Mouse (Mus musculus) E14TG2a.4 (cell line): ENCODE measurements around the gene Pih1d1.
A peak's percentile ranks its signal among the peaks of the same experiment; 100 is the strongest.

ENCODE experiments used
- H3K27me3 ChIP-seq: 2 replicates; pipeline ENCODE4 v1.6.1; 2014; ENCODE audit warnings: low read length, control low read depth; ENCODE audit not compliant: insufficient read depth
- H3K36me3 ChIP-seq: 2 replicates; pipeline ENCODE4 v1.6.1; 2014; ENCODE audit warnings: low read length, control low read depth; ENCODE audit not compliant: insufficient read depth
- H3K4me1 ChIP-seq: replicated peaks from 2 replicates; pipeline ENCODE4 v1.6.1; 2014; ENCODE audit warnings: low read depth, low read length, control low read depth
- H3K4me3 ChIP-seq: replicated peaks from 2 replicates; pipeline ENCODE4 v1.5.1; 2014; ENCODE audit warnings: mild to moderate bottlenecking, low read length
- H3K9me3 ChIP-seq: 2 replicates; pipeline ENCODE4 v1.6.1; 2014; ENCODE audit warnings: low read length, control low read depth
- CTCF ChIP-seq: conservative IDR thresholded peaks from 2 replicates; pipeline ENCODE4 v1.5.1; 2014; ENCODE audit warnings: low read length
- NANOG ChIP-seq: IDR thresholded peaks from 2 replicates; pipeline ENCODE4 v1.6.1; 2014; ENCODE audit warnings: borderline replicate concordance, low read length, mixed read lengths
- POU5F1 ChIP-seq: IDR thresholded peaks from 2 replicates; pipeline ENCODE4 v1.6.1; 2014; ENCODE audit warnings: low read length, borderline replicate concordance

Gene Pih1d1

GRCm38 (mm10) chr7:45133446-45134159 is 20.5 kb upstream of the Pih1d1 start:
- no peak for TF ChIP-seq POU5F1
- peak; percentile 41 for TF ChIP-seq CTCF
- no peak for TF ChIP-seq NANOG
- peak overlapping the region; percentile 32; the same call in 1 of the 2 replicates for H3K4me3 ChIP-seq
- peaks cover 23% of the 10 kb centered on the region for H3K27me3 ChIP-seq
- H3K9me3 ChIP-seq: no peaks in the 10 kb centered on the region
- H3K4me1 ChIP-seq: peaks cover 72% of the 10 kb centered on the region
- no peaks in the 10 kb centered on the region for H3K36me3 ChIP-seq

- Histone ChIP-seq H3K4me3 (peak overlapping the region; percentile 32; the same call in 1 of the 2 replicates), H3K9me3 (no peaks in the 10 kb centered on the region), H3K27me3 (peaks cover 23% of the 10 kb centered on the region), H3K4me1 (peaks cover 73% of the 10 kb centered on the region), H3K36me3 (no peaks in the 10 kb centered on the region)
- no peak for TF ChIP-seq POU5F1
- no peak for TF ChIP-seq CTCF
Observed at GRCm38 (mm10) chr7:45134544-45135026, 19.5 kb upstream of the Pih1d1 start.

GRCm38 (mm10) chr7:45135370-45135769 is 18.7 kb upstream of the Pih1d1 start:
- H3K36me3 ChIP-seq: peaks cover 2% of the 10 kb centered on the region
- TF ChIP-seq POU5F1: no peak
- no peak for TF ChIP-seq NANOG
- no peak for TF ChIP-seq CTCF
- no peaks in the 10 kb centered on the region for H3K9me3 ChIP-seq
- H3K4me3 ChIP-seq: no peak overlapping the region
- peaks cover 69% of the 10 kb centered on the region for H3K4me1 ChIP-seq
- H3K27me3 ChIP-seq: peaks cover 23% of the 10 kb centered on the region

- Histone ChIP-seq H3K27me3 (peaks cover 23% of the 10 kb centered on the region), H3K4me1 (peaks cover 61% of the 10 kb centered on the region), H3K9me3 (no peaks in the 10 kb centered on the region), H3K4me3 (peak within 1 kb of the TSS; percentile 66), H3K36me3 (peaks cover 8% of the 10 kb centered on the region)
- peak; percentile 89 for TF ChIP-seq CTCF
- TF ChIP-seq NANOG: no peak
- no peak for TF ChIP-seq POU5F1
Observed at GRCm38 (mm10) chr7:45135993-45136567, 18.0 kb upstream of the Pih1d1 start, which contains the start of the genes Gm45713 and Flt3l. Gene Gm45713 (minus strand): TSS chr7:45136231. Gene Flt3l (minus strand): TSS chr7:45136432.

GRCm38 (mm10) chr7:45137171-45138006 is 16.7 kb upstream of the Pih1d1 start:
- no peak for TF ChIP-seq POU5F1
- TF ChIP-seq CTCF: no peak
- TF ChIP-seq NANOG: no peak
- Histone ChIP-seq H3K9me3 (no peaks in the 10 kb centered on the region), H3K4me3 (no peak overlapping the region), H3K36me3 (peaks cover 21% of the 10 kb centered on the region), H3K4me1 (peaks cover 48% of the 10 kb centered on the region), H3K27me3 (peaks cover 23% of the 10 kb centered on the region)

- TF ChIP-seq NANOG (no peak), POU5F1 (no peak), CTCF (no peak)
- H3K36me3 ChIP-seq: peaks cover 31% of the 10 kb centered on the region
- peaks cover 41% of the 10 kb centered on the region for H3K4me1 ChIP-seq
- H3K4me3 ChIP-seq: no peak overlapping the region
- H3K27me3 ChIP-seq: peaks cover 23% of the 10 kb centered on the region
- no peaks in the 10 kb centered on the region for H3K9me3 ChIP-seq
Observed at GRCm38 (mm10) chr7:45138403-45138802, 15.7 kb upstream of the Pih1d1 start.

GRCm38 (mm10) chr7:45139904-45140723 is 14.0 kb upstream of the Pih1d1 start:
- TF ChIP-seq POU5F1: no peak
- TF ChIP-seq CTCF: no peak
- no peak for TF ChIP-seq NANOG
- H3K4me1 ChIP-seq: peaks cover 24% of the 10 kb centered on the region
- H3K27me3 ChIP-seq: peaks cover 23% of the 10 kb centered on the region
- no peaks in the 10 kb centered on the region for H3K9me3 ChIP-seq
- peaks cover 48% of the 10 kb centered on the region for H3K36me3 ChIP-seq
- H3K4me3 ChIP-seq: no peak overlapping the region

- Histone ChIP-seq H3K27me3 (peaks cover 13% of the 10 kb centered on the region; the same call in 1 of the 2 replicates), H3K4me3 (no peak overlapping the region), H3K4me1 (peaks cover 16% of the 10 kb centered on the region), H3K36me3 (peaks cover 60% of the 10 kb centered on the region), H3K9me3 (no peaks in the 10 kb centered on the region)
- TF ChIP-seq NANOG (no peak), CTCF (no peak), POU5F1 (no peak)
Observed at GRCm38 (mm10) chr7:45141319-45141718, 12.8 kb upstream of the Pih1d1 start.
